Mouse (Mus musculus) testis, postnatal 14 days (tissue): Measurements from ENCODE around the gene Tyrobp.

Experiments used
- DNase-seq: peaks from one replicate; pipeline ENCODE4 v3.0.0; 2021; ENCODE audit warnings: low spot score

Tyrobp gene

DNA sequence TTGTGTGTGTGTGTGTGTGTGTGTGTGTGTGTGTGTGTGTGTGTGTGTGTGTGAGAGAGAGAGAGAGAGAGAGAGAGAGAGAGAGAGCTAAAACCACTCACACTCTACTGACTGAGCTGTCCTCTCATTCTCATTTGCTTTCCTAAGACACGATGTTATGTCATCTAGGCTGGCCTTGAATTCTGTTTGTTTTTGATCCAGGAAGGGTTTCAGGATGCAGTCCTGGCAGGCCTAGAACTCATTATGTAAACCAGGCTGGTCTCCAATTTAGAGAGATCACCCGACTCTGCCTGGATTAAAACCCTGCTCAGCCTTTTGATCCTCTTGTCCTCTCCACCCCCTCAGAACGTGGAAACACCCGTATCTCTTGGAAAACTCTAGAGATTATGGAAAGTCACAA is 50.4 kb downstream of the Tyrobp start:
- no peak for DNase-seq

DNA sequence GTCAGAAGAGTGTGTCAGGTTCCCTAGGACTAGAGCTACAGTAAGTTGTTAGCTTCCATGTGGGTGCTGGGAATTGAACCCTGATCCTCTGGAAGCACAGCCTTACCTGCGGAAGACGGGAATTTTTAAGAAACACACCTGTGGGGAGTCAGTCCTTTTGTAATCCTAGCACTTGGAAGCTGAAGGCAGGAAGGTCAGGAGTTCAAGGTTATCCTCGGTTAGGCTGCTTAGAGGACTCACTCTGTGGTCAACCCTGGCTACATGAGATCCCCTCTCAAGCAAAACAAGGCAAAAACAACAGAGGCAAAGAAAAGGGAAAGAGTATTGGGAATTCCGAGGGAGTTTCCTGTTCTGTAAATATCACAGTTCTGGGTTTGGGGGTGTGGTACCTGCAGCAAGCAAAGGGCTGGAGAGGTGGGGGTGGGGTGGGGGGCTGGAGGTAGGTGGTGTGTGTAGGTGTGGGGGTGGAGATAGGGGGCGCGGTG is 51.3 kb downstream of the Tyrobp start:
- DNase-seq: no peak
